Mouse (Mus musculus): ENCODE data around the gene Csmd2. TPM values are rescaled to one million over a fixed set of nuclear protein-coding genes. Genes with fewer than 3 reads are reported as not detected.
"Not testable (repeated sequence)": the region's sequence is repeated elsewhere in the genome, so short reads cannot be mapped to it uniquely, and the experiment has no call there.

Gene Csmd2
- polyA plus RNA-seq, 1 experiment from 2014 or later: 0.03 TPM

GRCm38 (mm10) chr4:128579182-128579581, 591.5 kb downstream of the Csmd2 start:
- WGBS (ENCODE audit: insufficient replicate concordance): 37% methylated on average over 4 of the region's 4 CpGs

GRCm38 (mm10) chr4:128593286-128593685, 605.6 kb downstream of the Csmd2 start:
- H3K27me3 ChIP-seq: no peaks in the 10 kb centered on the region
- peaks cover 3% of the 10 kb centered on the region; the same call in 1 of the 2 replicates for H3K4me1 ChIP-seq (replicated peaks)
- 75% methylated on average over 4 of the region's 4 CpGs for WGBS (ENCODE audit: insufficient replicate concordance)
- H3K9ac ChIP-seq: no peak overlapping the region
- no peak for ATAC-seq (ENCODE audit: insufficient read depth)
- H3K27ac ChIP-seq (replicated peaks): no peak overlapping the region
- H3K9me3 ChIP-seq (replicated peaks): no peaks in the 10 kb centered on the region
- H3K4me2 ChIP-seq: no peak overlapping the region
- H3K36me3 ChIP-seq (replicated peaks): no peaks in the 10 kb centered on the region
- no peak overlapping the region for H3K4me3 ChIP-seq (replicated peaks)

More at GRCm38 (mm10) chr4:128579182-128579581, 591.5 kb downstream of the Csmd2 start:
- Histone ChIP-seq H3K27ac (replicated peaks) (no peak overlapping the region), H3K4me3 (replicated peaks) (no peak overlapping the region), H3K36me3 (replicated peaks) (peaks cover 3% of the 10 kb centered on the region; the same call in 1 of the 2 replicates), H3K27me3 (no peaks in the 10 kb centered on the region), H3K4me1 (replicated peaks) (no peaks in the 10 kb centered on the region), H3K9me3 (replicated peaks) (0 out of 2 replicates have a peak, but pooled peaks cover 3% of the 10 kb centered on the region), H3K9ac (no peak overlapping the region), H3K4me2 (no peak overlapping the region)
- no peak for ATAC-seq (ENCODE audit: insufficient read depth)

GRCm38 (mm10) chr4:128594062-128594461, 606.4 kb downstream of the Csmd2 start:
- WGBS (ENCODE audit: insufficient replicate concordance): 46% methylated on average over 5 of the region's 5 CpGs
- H3K36me3 ChIP-seq (replicated peaks): no peaks in the 10 kb centered on the region
- H3K4me3 ChIP-seq (replicated peaks): no peak overlapping the region
- H3K9me3 ChIP-seq (replicated peaks): no peaks in the 10 kb centered on the region
- H3K27ac ChIP-seq (replicated peaks): no peak overlapping the region
- H3K9ac ChIP-seq: no peak overlapping the region
- no peaks in the 10 kb centered on the region for H3K27me3 ChIP-seq
- no peak for ATAC-seq (ENCODE audit: insufficient read depth)
- no peak overlapping the region for H3K4me2 ChIP-seq
- peaks cover 3% of the 10 kb centered on the region; the same call in 1 of the 2 replicates for H3K4me1 ChIP-seq (replicated peaks)

- WGBS (ENCODE audit: insufficient replicate concordance): 64% methylated on average over 12 of the region's 12 CpGs
- Histone ChIP-seq H3K36me3 (replicated peaks) (peaks cover 3% of the 10 kb centered on the region; the same call in 1 of the 2 replicates), H3K27me3 (no peaks in the 10 kb centered on the region), H3K9me3 (replicated peaks) (no peaks in the 10 kb centered on the region), H3K4me1 (replicated peaks) (peaks cover 3% of the 10 kb centered on the region; the same call in 1 of the 2 replicates), H3K27ac (replicated peaks) (no peak overlapping the region), H3K9ac (no peak overlapping the region), H3K4me2 (no peak overlapping the region), H3K4me3 (replicated peaks) (no peak overlapping the region)
- ATAC-seq (ENCODE audit: insufficient read depth): no peak
Measured at GRCm38 (mm10) chr4:128597801-128598560, 610.3 kb downstream of the Csmd2 start.

- 79% methylated on average over 7 of the region's 7 CpGs for WGBS (ENCODE audit: insufficient replicate concordance)
- H3K9ac ChIP-seq: no peak overlapping the region
Measured at GRCm38 (mm10) chr4:128606586-128606985, 618.9 kb downstream of the Csmd2 start.

GRCm38 (mm10) chr4:128607661-128608060, 620.0 kb downstream of the Csmd2 start:
- Histone ChIP-seq H3K9me3 (replicated peaks) (no peaks in the 10 kb centered on the region), H3K27me3 (no peaks in the 10 kb centered on the region), H3K9ac (no peak overlapping the region), H3K27ac (replicated peaks) (no peak overlapping the region), H3K4me2 (no peak overlapping the region), H3K4me3 (replicated peaks) (no peak overlapping the region), H3K4me1 (replicated peaks) (peaks cover 23% of the 10 kb centered on the region), H3K36me3 (replicated peaks) (peaks cover 13% of the 10 kb centered on the region; the same call in 1 of the 2 replicates)
- ATAC-seq (ENCODE audit: insufficient read depth): no peak
- WGBS (ENCODE audit: insufficient replicate concordance): 79% methylated on average over 11 of the region's 11 CpGs

More at GRCm38 (mm10) chr4:128606586-128606985, 618.9 kb downstream of the Csmd2 start:
- no peaks in the 10 kb centered on the region for H3K9me3 ChIP-seq (replicated peaks)
- H3K27me3 ChIP-seq: no peaks in the 10 kb centered on the region
- peaks cover 23% of the 10 kb centered on the region for H3K4me1 ChIP-seq (replicated peaks)
- H3K4me2 ChIP-seq: no peak overlapping the region
- peaks cover 13% of the 10 kb centered on the region; the same call in 1 of the 2 replicates for H3K36me3 ChIP-seq (replicated peaks)
- no peak overlapping the region for H3K4me3 ChIP-seq (replicated peaks)
- no peak for ATAC-seq (ENCODE audit: insufficient read depth)
- H3K27ac ChIP-seq (replicated peaks): no peak overlapping the region

GRCm38 (mm10) chr4:128609276-128609924, 621.7 kb downstream of the Csmd2 start:
- WGBS (ENCODE audit: insufficient replicate concordance): 7% methylated on average over 27 of the region's 27 CpGs
- H3K9ac ChIP-seq: peak overlapping the region; percentile 55
- peak overlapping the region; percentile 64 for H3K27ac ChIP-seq (replicated peaks)
- H3K27me3 ChIP-seq: 0 out of 2 replicates have a peak, but pooled peaks cover 1% of the 10 kb centered on the region
- H3K4me3 ChIP-seq (replicated peaks): peak overlapping the region; percentile 74
- H3K4me2 ChIP-seq: peak overlapping the region; percentile 90
- H3K9me3 ChIP-seq (replicated peaks): no peaks in the 10 kb centered on the region
- H3K36me3 ChIP-seq (replicated peaks): no peaks in the 10 kb centered on the region
- no peak; the same call in none of the 2 replicates for ATAC-seq (ENCODE audit: insufficient read depth)
- H3K4me1 ChIP-seq (replicated peaks): peaks cover 23% of the 10 kb centered on the region

- under 1% methylated on average over 24 of the region's 24 CpGs for WGBS (ENCODE audit: insufficient replicate concordance)
- peak; percentile 98 for ATAC-seq (ENCODE audit: insufficient read depth)
- 0 out of 2 replicates have a peak, but pooled peaks cover 7% of the 10 kb centered on the region for H3K27me3 ChIP-seq
Measured at GRCm38 (mm10) chr4:128609925-128610402, 622.3 kb downstream of the Csmd2 start, which contains the start of gene Zscan20. TSS of gene Zscan20 (minus strand) at chr4:128610098.

GRCm38 (mm10) chr4:128610706-128611105, 623.0 kb downstream of the Csmd2 start:
- H3K27ac ChIP-seq (replicated peaks): peak overlapping the region; percentile 16; the same call in 1 of the 2 replicates
- 28% methylated on average over 10 of the region's 10 CpGs for WGBS (ENCODE audit: insufficient replicate concordance)
- no peak for ATAC-seq (ENCODE audit: insufficient read depth)
- H3K36me3 ChIP-seq (replicated peaks): no peaks in the 10 kb centered on the region
- H3K9me3 ChIP-seq (replicated peaks): no peaks in the 10 kb centered on the region
- peak overlapping the region; percentile 74 for H3K4me3 ChIP-seq (replicated peaks)
- H3K27me3 ChIP-seq: peaks cover 13% of the 10 kb centered on the region
- H3K4me1 ChIP-seq (replicated peaks): peaks cover 25% of the 10 kb centered on the region
- peak overlapping the region; percentile 90 for H3K4me2 ChIP-seq
- no peak overlapping the region for H3K9ac ChIP-seq

More at GRCm38 (mm10) chr4:128609925-128610402, 622.3 kb downstream of the Csmd2 start, which contains the start of gene Zscan20:
- Histone ChIP-seq H3K36me3 (replicated peaks) (no peaks in the 10 kb centered on the region), H3K4me3 (replicated peaks) (peak within 1 kb of the TSS; percentile 74), H3K9me3 (replicated peaks) (no peaks in the 10 kb centered on the region), H3K4me2 (peak within 1 kb of the TSS; percentile 90), H3K4me1 (replicated peaks) (peaks cover 23% of the 10 kb centered on the region), H3K9ac (peak within 1 kb of the TSS; percentile 55), H3K27ac (replicated peaks) (peak within 1 kb of the TSS; percentile 64)

- H3K4me3 ChIP-seq (replicated peaks); H3K4me2 ChIP-seq; H3K27ac ChIP-seq (replicated peaks); H3K36me3 ChIP-seq (replicated peaks); H3K9ac ChIP-seq; H3K9me3 ChIP-seq (replicated peaks); ATAC-seq (ENCODE audit: insufficient read depth): not testable (repeated sequence)
- Histone ChIP-seq H3K4me1 (replicated peaks) (peaks cover 27% of the 10 kb centered on the region), H3K27me3 (peaks cover 23% of the 10 kb centered on the region)
- WGBS (ENCODE audit: insufficient replicate concordance): 70% methylated on average over 3 of the region's 3 CpGs
Measured at GRCm38 (mm10) chr4:128611726-128612125, 624.1 kb downstream of the Csmd2 start.

- H3K4me1 ChIP-seq (replicated peaks): peaks cover 31% of the 10 kb centered on the region
- H3K27ac ChIP-seq (replicated peaks): no peak overlapping the region
- WGBS (ENCODE audit: insufficient replicate concordance): 22% methylated on average over 8 of the region's 8 CpGs
- no peak overlapping the region for H3K9ac ChIP-seq
- no peak overlapping the region for H3K4me2 ChIP-seq
- H3K36me3 ChIP-seq (replicated peaks): no peaks in the 10 kb centered on the region
- no peak for ATAC-seq (ENCODE audit: insufficient read depth)
- H3K9me3 ChIP-seq (replicated peaks): no peaks in the 10 kb centered on the region
- H3K4me3 ChIP-seq (replicated peaks): no peak overlapping the region
- H3K27me3 ChIP-seq: peaks cover 39% of the 10 kb centered on the region
Measured at GRCm38 (mm10) chr4:128613326-128613725, 625.7 kb downstream of the Csmd2 start.

Data from liver, embryonic 15.5 days (tissue).